Mouse (Mus musculus): ENCODE data around the gene Tmem145. TPM values are rescaled to one million over a fixed set of nuclear protein-coding genes. Genes with fewer than 3 reads are reported as not detected.

Gene Tmem145
- polyA plus RNA-seq, 1 experiment from 2014 or later: 1.8 TPM

DNA sequence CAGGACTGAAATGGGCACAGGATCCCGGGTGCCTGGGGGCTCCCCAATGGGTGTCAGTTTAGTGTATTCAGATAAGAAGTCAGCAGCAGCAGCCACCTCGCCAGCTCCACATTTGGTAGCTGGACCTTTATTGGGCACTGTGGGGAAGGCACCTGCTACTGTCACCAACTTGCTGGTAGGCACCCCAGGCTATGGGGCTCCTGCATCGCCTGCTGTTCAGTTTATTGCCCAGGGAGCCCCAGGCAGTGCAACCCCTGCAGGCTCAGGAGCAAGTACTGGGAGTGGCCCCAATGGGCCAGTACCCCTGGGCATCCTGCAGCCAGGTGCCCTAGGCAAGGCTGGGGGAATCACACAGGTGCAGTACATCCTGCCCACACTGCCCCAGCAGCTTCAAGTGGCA is 17.2 kb upstream of the Tmem145 start:
- no peak overlapping the region for H3K4me3 ChIP-seq
- 89% methylated on average over 3 of the region's 3 CpGs for WGBS

DNA sequence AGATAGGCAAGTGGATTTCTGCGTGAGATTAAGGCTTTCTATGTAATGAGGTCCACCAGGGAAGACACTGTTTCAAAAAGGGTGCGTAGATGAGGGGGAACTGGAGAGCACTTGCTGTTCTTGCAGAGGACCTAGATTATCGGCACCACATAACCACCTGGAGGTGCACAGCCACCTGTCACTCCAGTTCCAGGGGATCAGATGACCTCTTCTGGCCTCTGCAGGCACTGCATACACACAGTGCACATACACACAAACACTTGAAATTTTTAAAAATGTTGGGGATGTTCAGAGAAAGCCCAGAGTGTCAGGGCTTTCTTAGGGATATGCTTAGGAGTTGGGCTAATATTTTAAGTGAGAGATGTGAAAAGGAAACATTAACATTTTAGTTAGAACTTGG is 16.0 kb upstream of the Tmem145 start:
- Histone ChIP-seq H3K36me3 (replicated peaks) (peaks cover 100% of the 10 kb centered on the region), H3K27me3 (ENCODE audit: poor library complexity, severe bottlenecking) (no peaks in the 10 kb centered on the region), H3K4me3 (no peak overlapping the region), H3K9me3 (peaks cover 12% of the 10 kb centered on the region; the same call in 1 of the 2 replicates), H3K27ac (no peak overlapping the region), H3K4me1 (peaks cover 25% of the 10 kb centered on the region)
- DNase-seq (ENCODE audit: extremely low spot score, low spot score): no peak
- WGBS: 93% methylated on average over 3 of the region's 3 CpGs

More for the DNA sequence above, 17.2 kb upstream of the Tmem145 start:
- Histone ChIP-seq H3K9me3 (peaks cover 12% of the 10 kb centered on the region; the same call in 1 of the 2 replicates), H3K4me1 (peaks cover 37% of the 10 kb centered on the region), H3K27ac (no peak overlapping the region), H3K36me3 (replicated peaks) (peaks cover 95% of the 10 kb centered on the region), H3K27me3 (ENCODE audit: poor library complexity, severe bottlenecking) (no peaks in the 10 kb centered on the region)
- no peak for DNase-seq (ENCODE audit: extremely low spot score, low spot score)

GRCm38 (mm10) chr7:25290463-25290862 is 15.4 kb upstream of the Tmem145 start:
- 100% methylated on average over 1 of the region's 1 CpGs for WGBS
- H3K9me3 ChIP-seq: peaks cover 12% of the 10 kb centered on the region; the same call in 1 of the 2 replicates
- H3K27ac ChIP-seq: 0 out of 2 replicates have a peak overlapping the region, but pooled peaks have one; percentile 8
- H3K4me3 ChIP-seq: 0 out of 2 replicates have a peak overlapping the region, but pooled peaks have one; percentile 0
- H3K36me3 ChIP-seq (replicated peaks): peaks cover 100% of the 10 kb centered on the region
- DNase-seq (ENCODE audit: extremely low spot score, low spot score): no peak
- no peaks in the 10 kb centered on the region for H3K27me3 ChIP-seq (ENCODE audit: poor library complexity, severe bottlenecking)
- H3K4me1 ChIP-seq: peaks cover 20% of the 10 kb centered on the region

DNA sequence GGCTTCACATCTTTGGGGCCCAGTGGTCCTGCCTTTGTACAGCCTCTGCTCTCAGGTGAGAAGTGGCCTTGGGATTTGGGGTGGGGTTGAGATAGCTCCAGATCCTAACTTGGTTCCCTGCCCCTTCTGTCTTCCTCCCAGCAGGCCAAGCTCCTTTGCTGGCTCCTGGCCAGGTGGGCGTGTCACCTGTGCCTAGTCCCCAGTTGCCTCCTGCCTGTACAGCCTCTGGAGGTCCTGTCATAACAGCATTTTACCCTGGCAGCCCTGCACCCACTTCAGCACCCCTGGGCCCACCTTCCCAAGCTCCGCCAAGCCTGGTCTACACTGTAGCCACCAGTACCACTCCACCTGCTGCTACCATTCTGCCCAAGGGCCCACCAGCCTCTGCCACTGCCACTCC is 15.0 kb upstream of the Tmem145 start:
- peaks cover 18% of the 10 kb centered on the region for H3K4me1 ChIP-seq

DNA sequence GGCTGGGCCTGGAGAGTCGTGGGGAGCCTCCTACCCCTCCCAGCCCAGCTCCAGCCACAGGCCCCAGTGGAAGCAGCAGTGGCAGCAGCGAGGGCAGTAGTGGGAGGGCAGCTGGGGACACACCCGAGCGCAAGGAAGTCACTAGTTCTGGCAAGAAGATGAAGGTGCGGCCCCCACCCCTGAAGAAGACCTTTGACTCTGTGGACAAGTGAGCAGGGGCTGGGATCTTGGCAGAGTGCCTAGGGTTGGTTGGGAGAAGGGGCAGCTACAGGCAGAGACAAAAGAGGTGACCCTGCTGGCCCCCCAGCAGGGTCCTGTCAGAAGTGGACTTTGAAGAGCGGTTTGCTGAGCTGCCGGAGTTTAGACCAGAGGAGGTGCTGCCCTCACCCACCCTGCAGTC is 13.8 kb upstream of the Tmem145 start:
- DNase-seq (ENCODE audit: extremely low spot score, low spot score): no peak
- Histone ChIP-seq H3K4me3 (no peak overlapping the region), H3K27me3 (ENCODE audit: poor library complexity, severe bottlenecking) (no peaks in the 10 kb centered on the region), H3K9me3 (peaks cover 12% of the 10 kb centered on the region; the same call in 1 of the 2 replicates), H3K4me1 (peaks cover 30% of the 10 kb centered on the region), H3K27ac (0 out of 2 replicates have a peak overlapping the region, but pooled peaks have one; percentile 1), H3K36me3 (replicated peaks) (peaks cover 92% of the 10 kb centered on the region)
- WGBS: 86% methylated on average over 7 of the region's 7 CpGs

More for the DNA sequence above, 15.0 kb upstream of the Tmem145 start:
- H3K9me3 ChIP-seq: peaks cover 12% of the 10 kb centered on the region; the same call in 1 of the 2 replicates
- WGBS: 94% methylated on average over 2 of the region's 2 CpGs
- H3K4me3 ChIP-seq: 0 out of 2 replicates have a peak overlapping the region, but pooled peaks have one; percentile 0
- no peak for DNase-seq (ENCODE audit: extremely low spot score, low spot score)
- 0 out of 2 replicates have a peak overlapping the region, but pooled peaks have one; percentile 8 for H3K27ac ChIP-seq
- peaks cover 100% of the 10 kb centered on the region for H3K36me3 ChIP-seq (replicated peaks)
- no peaks in the 10 kb centered on the region for H3K27me3 ChIP-seq (ENCODE audit: poor library complexity, severe bottlenecking)

DNA sequence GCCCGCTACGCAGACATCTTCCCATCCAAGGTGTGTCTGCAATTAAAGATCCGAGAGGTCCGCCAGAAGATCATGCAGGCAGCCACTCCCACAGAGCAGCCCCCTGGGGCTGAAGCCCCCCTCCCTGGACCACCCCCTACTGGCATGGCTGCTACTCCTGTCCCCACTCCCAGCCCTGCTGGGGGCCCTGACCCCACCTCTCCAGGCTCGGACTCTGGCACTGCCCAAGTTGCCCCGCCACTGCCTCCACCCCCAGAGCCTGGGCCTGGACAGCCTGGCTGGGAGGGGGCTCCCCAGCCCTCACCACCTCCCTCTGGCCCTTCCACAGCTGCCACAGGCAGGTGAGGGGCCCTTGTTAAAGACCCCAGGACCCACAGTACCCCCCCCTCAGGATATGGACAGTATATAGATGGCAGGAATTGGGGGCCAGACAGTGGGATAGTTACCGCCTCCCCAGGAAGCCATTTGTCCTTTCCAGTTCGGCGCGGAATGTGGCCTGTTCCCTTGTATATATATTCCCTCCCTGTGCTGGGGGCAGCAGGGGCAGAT is 12.6 kb upstream of the Tmem145 start:
- peaks cover 81% of the 10 kb centered on the region for H3K36me3 ChIP-seq (replicated peaks)
- no peak for DNase-seq (ENCODE audit: extremely low spot score, low spot score)
- no peak overlapping the region for H3K27ac ChIP-seq
- no peaks in the 10 kb centered on the region for H3K27me3 ChIP-seq (ENCODE audit: poor library complexity, severe bottlenecking)
- H3K9me3 ChIP-seq: peaks cover 12% of the 10 kb centered on the region; the same call in 1 of the 2 replicates
- peaks cover 38% of the 10 kb centered on the region for H3K4me1 ChIP-seq
- WGBS: 86% methylated on average over 10 of the region's 10 CpGs
- no peak overlapping the region for H3K4me3 ChIP-seq

GRCm38 (mm10) chr7:25294495-25294894 is 11.4 kb upstream of the Tmem145 start:
- H3K36me3 ChIP-seq (replicated peaks): peaks cover 68% of the 10 kb centered on the region
- H3K4me3 ChIP-seq: no peak overlapping the region

DNA sequence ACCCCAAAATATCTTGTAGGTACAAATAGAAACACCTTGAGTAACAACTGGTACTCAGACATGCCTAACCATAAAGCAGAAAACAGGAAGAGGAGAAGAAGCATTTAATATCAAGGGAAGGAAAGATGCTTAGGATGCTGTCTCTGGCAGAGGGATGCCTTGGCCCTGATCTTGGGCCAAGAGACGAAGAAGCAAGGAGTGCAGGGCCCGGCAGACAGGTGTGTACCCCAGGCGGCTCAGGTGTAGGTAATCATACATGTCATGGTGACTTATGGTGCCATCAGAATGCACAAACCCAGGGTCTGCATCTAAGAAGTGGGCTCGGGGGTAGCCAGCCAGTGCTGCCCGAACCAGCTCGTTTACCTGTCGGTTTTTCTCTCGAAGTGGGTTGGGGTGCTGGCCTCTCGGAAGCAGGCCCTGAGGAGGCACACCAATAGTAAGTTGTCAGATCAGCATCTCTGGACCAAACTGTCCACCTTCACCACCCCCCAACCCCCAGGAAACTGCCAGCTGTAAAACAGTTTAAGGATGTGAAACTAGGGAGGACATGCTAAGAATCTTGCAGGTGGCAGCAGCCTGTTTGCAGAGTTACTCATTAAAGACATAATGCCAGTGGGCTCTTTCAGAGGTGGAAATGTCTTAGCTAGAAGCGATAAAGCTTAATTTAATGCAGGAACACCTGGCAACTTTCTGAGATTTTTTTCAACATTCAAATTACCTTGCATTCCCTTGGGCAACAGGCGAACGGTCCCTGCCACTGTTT is 10.8 kb upstream of the Tmem145 start:
- Histone ChIP-seq H3K27me3 (ENCODE audit: poor library complexity, severe bottlenecking) (no peaks in the 10 kb centered on the region), H3K27ac (no peak overlapping the region), H3K4me3 (no peak overlapping the region; the same call in 1 of the 2 replicates), H3K36me3 (replicated peaks) (peaks cover 62% of the 10 kb centered on the region), H3K9me3 (no peaks in the 10 kb centered on the region), H3K4me1 (peaks cover 43% of the 10 kb centered on the region)
- DNase-seq (ENCODE audit: extremely low spot score, low spot score): no peak
- WGBS: 91% methylated on average over 12 of the region's 12 CpGs

More at GRCm38 (mm10) chr7:25294495-25294894, 11.4 kb upstream of the Tmem145 start:
- H3K9me3 ChIP-seq: peaks cover 5% of the 10 kb centered on the region; the same call in 1 of the 2 replicates
- WGBS: 93% methylated on average over 4 of the region's 4 CpGs
- H3K27ac ChIP-seq: no peak overlapping the region
- no peak for DNase-seq (ENCODE audit: extremely low spot score, low spot score)
- H3K27me3 ChIP-seq (ENCODE audit: poor library complexity, severe bottlenecking): no peaks in the 10 kb centered on the region
- H3K4me1 ChIP-seq: peaks cover 43% of the 10 kb centered on the region

- WGBS: 1% methylated on average over 21 of the region's 21 CpGs
- Histone ChIP-seq H3K27me3 (ENCODE audit: poor library complexity, severe bottlenecking) (no peaks in the 10 kb centered on the region), H3K27ac (peak overlapping the region; percentile 95), H3K9me3 (0 out of 2 replicates have a peak, but pooled peaks cover 4% of the 10 kb centered on the region), H3K4me3 (peak overlapping the region; percentile 96), H3K36me3 (replicated peaks) (peaks cover 43% of the 10 kb centered on the region), H3K4me1 (peaks cover 40% of the 10 kb centered on the region)
- DNase-seq (ENCODE audit: extremely low spot score, low spot score): peak; percentile 52
These were observed 8.9 kb upstream of the Tmem145 start for GRCm38 (mm10) chr7:25296945-25297453.

DNA sequence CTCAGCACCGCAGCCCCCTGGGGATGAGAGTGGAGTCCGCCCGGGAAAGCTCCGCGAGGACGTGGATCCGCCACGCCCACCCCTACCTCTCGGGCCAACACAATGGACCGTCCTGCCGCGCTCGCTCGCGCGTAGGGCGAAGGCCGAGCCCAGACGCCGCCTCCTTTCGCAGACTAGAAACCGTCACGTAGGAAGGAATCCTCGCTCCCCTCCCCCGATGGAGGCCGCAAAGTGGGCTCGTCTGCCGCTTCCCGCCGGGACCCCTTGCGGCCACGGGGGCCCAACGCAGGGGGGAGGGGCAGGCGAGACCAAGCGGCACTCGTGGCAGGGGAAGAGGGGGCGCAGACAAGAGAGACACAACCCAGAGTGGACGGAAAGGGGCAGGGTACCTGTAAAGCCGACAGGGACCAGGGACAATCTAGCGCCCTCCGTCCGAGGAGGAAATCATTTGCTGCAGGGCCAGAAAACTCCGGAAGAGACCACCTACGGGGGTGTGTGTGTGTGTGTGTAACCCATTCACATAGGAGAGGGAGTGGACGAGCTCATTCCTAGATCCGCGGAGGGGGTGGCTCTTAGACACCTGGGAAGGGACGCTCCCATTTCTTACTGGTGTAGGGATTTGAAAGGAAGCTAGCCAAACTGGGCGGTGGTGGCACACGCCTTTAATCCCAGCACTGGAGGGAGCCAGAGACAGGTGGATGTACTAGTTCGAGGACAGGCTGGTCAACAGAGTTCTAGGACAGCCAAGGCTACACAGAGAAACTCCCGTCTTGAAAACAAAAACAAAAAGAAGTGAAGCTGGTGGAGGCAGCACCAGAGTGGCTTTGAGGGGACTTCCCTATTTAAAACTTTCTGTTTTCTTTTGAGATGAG is 8.2 kb upstream of the Tmem145 start, which contains the start of gene Pafah1b3:
Pafah1b3 (minus strand) TSS at position 533 of the 872 bp plus-strand sequence.
- DNase-seq (ENCODE audit: extremely low spot score, low spot score): peak; percentile 91
- peaks cover 37% of the 10 kb centered on the region for H3K4me1 ChIP-seq
- WGBS: under 1% methylated on average over 52 of the region's 52 CpGs
- 0 out of 2 replicates have a peak, but pooled peaks cover 4% of the 10 kb centered on the region for H3K9me3 ChIP-seq
- H3K4me3 ChIP-seq: peak within 1 kb of the TSS; percentile 96
- peak within 1 kb of the TSS; percentile 95 for H3K27ac ChIP-seq
- H3K36me3 ChIP-seq (replicated peaks): peaks cover 36% of the 10 kb centered on the region
- H3K27me3 ChIP-seq (ENCODE audit: poor library complexity, severe bottlenecking): peaks cover 4% of the 10 kb centered on the region; the same call in 1 of the 2 replicates

DNA sequence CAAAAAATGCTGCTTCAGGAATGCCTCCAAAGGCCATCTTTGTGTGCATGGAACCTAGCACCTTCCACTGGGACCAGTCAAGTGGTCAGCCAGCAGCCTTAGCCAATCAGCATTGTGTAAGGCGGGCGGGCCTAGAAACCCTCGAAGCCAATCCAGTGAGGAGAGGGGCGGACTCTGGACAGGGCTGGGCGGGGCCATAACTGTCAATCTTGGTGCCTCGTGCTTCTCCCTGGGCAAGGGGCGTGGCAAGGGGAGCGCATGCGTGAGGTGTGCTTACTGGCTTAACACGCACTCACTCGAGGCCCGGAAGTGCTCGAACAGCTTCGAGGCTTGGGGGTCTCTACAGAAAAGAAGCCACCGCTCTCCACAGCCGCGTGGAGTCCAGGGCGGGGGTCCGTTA is 4.8 kb upstream of the Tmem145 start, which contains the start of gene Prr19:
Prr19 (plus strand) TSS at position 349 of the 400 bp plus-strand sequence.
- H3K27ac ChIP-seq: 0 out of 2 replicates have a peak within 1 kb of the TSS, but pooled peaks have one; percentile 8
- WGBS: 60% methylated on average over 19 of the region's 19 CpGs
- peaks cover 3% of the 10 kb centered on the region for H3K36me3 ChIP-seq (replicated peaks)
- H3K4me3 ChIP-seq: peak within 1 kb of the TSS; percentile 23; the same call in 1 of the 2 replicates
- 0 out of 2 replicates have a peak, but pooled peaks cover 4% of the 10 kb centered on the region for H3K9me3 ChIP-seq
- peaks cover 46% of the 10 kb centered on the region for H3K4me1 ChIP-seq
- DNase-seq (ENCODE audit: extremely low spot score, low spot score): peak; percentile 66
- peaks cover 27% of the 10 kb centered on the region for H3K27me3 ChIP-seq (ENCODE audit: poor library complexity, severe bottlenecking)
